Mouse (Mus musculus) adrenal gland, postnatal 4 days (tissue): ENCODE results near the gene Gm20388. TPM values are rescaled to one million over a fixed set of nuclear protein-coding genes. Genes with fewer than 3 reads are reported as not detected.

ENCODE experiments used
- DNase-seq, 2 experiments: peaks; one replicate each; pipeline ENCODE4 v3.0.0; 2021 to 2022; ENCODE audit warnings: low spot score in 2 of 2, mixed read lengths in 2 of 2
- total RNA-seq, 2 experiments: library from RNA; stranded (reverse); gene quantifications; 2 replicates each; pipeline ENCODE4 v1.2.3; 2021

The Gm20388 gene
- total RNA-seq, 2 experiments from 2014 or later = 8.8 TPM; not detected in 1

DNA sequence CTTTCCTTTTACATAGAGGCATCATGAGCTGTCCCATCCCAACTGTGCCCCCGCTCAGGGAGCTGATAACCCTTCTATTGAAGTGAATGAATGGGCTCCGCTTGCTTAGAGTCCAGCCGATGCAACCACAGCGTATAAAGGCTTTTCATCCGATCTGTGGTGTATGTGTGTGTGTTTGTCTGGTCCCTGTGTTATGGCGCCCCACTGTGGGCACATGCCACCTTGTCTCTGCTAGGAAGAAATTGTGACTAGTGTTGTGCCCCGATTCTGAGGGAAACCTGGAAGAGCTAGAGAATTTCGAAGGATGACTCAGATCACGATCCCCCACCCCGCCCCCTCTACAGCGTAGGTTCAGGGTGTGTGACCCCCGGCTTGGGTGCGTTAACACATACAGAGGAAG is 3442.1 kb downstream of the Gm20388 start:
- DNase-seq = peak in 1 of 2 experiments; percentile 36

- DNase-seq = no peak
Observed at GRCm38 (mm10) chr8:123353216-123353615, 3442.6 kb downstream of the Gm20388 start.

DNA sequence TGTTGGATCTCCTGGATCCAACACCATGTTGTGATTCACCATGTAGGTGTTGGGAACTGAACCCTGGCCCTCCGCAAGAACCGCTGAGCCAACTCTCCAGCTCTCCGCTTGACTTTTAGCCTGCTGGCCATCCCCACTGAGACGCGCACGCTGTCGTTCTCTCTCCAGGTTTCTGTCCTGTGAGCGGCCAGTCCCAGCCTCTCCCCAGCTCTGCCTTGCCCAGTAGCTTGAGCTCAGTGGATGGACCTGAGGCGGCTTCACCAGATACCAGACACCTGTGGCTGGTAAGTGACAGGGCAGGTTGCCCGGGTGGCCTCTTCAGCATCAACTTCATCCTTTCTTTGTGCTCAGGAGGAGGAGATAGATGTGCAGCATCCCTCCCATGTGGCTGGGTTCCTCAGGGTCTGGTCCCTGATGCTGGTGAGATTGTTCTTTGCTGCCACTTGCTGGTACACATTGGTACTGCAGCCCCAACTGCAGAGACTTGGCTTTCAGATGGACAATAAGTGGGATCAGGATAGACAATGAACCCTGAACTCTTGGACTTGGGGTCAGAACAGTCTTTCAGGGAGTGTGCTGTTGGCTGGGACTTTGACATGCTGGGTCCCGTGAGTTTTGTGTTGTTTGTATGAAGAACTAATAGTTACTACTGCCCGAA is 3450.6 kb downstream of the Gm20388 start:
- DNase-seq = peak; percentile 36 to 61

- peak; percentile 87 to 94 for DNase-seq
Observed at GRCm38 (mm10) chr8:123373403-123374238, 3463.0 kb downstream of the Gm20388 start, which contains the start of gene Tcf25. Gene Tcf25 (plus strand): TSS chr8:123373753.

- DNase-seq = peak; percentile 88 to 91
Observed at GRCm38 (mm10) chr8:123374239-123374578, 3463.6 kb downstream of the Gm20388 start.

DNA sequence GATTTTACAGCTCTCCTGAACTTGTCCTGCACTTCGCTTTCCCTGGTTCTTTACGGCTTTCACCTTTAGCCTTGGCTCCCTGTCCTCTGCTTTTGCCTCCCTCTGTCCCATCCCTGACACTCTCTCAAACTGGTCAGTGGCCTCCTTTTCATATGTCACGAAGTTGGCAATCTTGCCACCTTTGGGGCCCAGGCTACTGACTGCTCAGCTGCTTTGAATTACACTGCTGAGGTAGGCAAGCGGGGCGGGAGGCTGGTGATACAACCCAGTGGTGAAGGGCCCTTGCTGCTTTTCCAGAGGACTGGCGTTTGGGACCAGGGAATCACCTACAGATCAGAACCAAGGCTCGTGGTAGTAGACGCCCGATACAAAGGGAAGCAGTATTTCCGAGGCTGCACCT is 3465.1 kb downstream of the Gm20388 start:
- no peak for DNase-seq

DNA sequence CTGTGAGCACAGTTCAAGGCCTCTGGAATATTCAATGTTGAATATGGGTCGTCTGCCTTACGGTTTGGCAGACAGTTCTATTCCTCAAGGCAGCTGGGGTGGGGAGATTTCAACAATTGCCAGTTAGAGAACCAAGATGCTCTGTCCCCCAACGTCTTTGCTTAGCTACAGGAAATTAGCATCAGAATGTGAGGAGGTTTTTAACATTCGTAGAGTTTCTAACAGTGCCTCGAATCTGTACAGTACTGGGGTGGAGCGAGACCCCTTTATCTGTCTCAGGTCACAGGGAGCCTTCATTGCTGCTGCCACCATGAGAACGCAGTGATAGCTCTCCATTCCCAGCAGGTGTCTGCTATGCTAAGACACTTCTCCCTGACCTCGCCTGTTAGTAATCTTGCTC is 3465.5 kb downstream of the Gm20388 start:
- DNase-seq = no peak

DNA sequence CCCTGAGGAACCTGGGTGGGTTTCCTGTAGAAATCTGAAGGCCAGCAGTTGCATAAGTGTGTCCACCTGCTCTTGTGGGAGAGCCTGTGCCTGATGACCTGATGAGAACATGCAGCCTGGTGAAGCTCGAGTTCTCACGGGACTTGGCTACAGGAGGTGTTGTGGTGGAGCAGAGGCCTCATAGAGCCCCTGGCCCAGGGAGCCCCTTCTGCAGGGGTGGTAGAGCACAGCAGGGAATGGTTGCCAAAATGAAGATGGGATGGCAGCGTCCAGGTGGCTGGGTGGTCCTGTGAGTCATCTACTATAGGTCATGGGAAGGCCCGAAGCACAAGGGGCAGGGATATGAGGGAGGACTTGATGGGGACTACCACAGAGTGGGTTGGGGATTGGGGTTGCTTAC is 3471.1 kb downstream of the Gm20388 start:
- DNase-seq = no peak

GRCm38 (mm10) chr8:123382516-123382915 is 3471.9 kb downstream of the Gm20388 start:
- no peak for DNase-seq

GRCm38 (mm10) chr8:123384883-123385540 is 3474.4 kb downstream of the Gm20388 start:
- no peak for DNase-seq

DNA sequence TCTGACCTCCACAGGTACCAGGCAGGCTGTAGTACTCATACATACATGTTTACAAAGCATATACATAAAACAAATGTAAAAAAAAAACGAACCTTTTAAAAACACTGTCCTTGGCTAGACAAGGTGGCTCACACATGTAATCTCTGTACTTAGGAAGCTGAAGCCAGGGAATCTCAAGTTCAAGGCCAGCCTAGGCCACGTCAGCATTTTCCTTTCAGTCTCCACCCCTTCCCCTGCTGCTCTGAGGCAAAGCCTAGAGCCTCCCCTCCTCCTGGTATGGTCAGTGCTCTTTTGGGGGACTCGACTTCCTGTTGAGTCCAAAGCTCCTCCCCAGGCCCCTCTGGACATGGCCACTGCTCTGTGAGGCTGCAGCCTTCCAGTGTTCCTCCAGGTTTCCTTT is 3476.4 kb downstream of the Gm20388 start:
- no peak for DNase-seq

DNA sequence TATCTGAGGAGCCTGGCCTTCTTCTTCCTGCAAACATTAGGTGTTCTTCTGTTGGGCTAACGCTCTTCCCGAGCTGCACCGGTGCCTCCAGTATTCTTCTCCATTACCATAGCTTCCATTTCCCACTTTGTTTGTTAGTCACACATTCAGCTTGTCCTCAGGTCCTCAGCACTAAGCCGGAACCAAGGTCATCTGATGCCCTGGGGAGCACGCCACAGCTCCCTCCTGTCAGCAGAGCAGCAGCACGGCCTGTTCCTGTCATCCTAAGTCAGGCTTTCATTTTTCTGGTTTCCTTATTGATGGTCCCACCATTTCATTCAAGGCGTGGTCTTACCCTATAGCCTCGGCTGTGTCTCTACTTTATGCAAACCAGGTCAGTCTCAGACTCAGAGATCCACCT is 3477.2 kb downstream of the Gm20388 start:
- no peak for DNase-seq

- no peak for DNase-seq
Observed at GRCm38 (mm10) chr8:123389026-123389425, 3478.4 kb downstream of the Gm20388 start.

GRCm38 (mm10) chr8:123398308-123398707 is 3487.7 kb downstream of the Gm20388 start:
- no peak for DNase-seq

DNA sequence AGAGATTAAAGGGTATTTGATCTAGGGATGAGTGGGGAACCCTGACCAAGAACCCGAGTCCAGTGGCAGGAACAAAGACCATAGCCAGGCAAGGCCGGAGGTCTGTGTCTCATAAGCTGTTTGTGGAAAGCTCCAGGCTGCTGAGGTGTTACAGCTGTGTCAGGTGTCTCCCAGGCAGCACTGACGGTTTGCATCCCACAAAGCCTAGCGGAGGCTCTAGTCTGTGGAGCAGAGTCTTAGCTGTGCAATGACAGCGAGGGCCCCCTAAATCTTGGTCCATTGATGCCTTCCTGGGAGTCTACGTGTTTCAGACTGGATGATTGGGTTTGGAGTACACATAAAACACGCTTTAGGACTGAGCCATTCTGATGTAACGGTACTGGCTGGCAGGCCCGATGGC is 3491.3 kb downstream of the Gm20388 start:
- DNase-seq = no peak

- DNase-seq = no peak
Observed at GRCm38 (mm10) chr8:123402730-123403326, 3492.2 kb downstream of the Gm20388 start.

DNA sequence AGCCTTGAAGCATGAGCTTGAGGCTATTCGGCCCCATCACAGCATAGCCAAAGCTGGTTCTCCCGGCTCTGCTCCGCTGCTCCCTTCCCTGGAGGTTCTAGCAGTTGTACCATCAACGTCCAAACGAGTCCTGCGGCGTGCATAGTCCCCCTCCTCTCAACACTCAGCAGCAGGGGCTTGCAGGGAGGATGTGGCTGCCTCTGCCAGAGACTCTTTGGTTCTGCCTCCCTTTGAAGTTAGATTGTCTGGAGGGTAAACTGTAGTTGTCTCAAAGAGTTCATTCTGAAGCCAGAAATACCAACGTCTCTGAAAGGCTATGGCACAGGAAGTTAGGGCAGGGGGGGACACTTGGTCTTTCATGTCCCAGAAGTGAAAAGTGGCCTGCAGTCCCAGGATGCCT is 3493.9 kb downstream of the Gm20388 start:
- DNase-seq = no peak

DNA sequence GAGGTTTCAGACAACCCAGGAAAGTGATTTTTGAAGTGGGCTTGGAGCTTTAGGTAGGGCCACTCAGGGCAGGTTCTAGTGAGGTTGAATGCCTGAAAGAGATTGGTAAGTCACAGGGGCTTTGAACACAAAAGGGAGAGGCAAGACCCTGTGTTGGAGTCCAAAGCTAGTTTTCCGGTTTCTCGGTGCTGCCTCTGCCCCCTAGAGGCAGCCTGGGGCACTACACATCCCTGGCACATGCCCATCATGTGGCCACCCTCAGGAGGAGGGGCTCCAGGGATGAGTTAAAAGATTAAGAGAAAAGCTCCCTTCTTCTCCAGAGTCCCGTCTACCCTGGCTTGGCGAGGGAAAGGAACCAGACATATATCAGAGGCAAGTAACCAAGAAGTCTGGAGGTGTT is 3496.1 kb downstream of the Gm20388 start, which contains the start of gene Mc1r:
TSS of gene Mc1r (plus strand) at position 322 of the 400 bp plus-strand sequence.
- DNase-seq = peak; percentile 42 to 44

- no peak for DNase-seq
Observed at GRCm38 (mm10) chr8:123407612-123408011, 3497.0 kb downstream of the Gm20388 start.

DNA sequence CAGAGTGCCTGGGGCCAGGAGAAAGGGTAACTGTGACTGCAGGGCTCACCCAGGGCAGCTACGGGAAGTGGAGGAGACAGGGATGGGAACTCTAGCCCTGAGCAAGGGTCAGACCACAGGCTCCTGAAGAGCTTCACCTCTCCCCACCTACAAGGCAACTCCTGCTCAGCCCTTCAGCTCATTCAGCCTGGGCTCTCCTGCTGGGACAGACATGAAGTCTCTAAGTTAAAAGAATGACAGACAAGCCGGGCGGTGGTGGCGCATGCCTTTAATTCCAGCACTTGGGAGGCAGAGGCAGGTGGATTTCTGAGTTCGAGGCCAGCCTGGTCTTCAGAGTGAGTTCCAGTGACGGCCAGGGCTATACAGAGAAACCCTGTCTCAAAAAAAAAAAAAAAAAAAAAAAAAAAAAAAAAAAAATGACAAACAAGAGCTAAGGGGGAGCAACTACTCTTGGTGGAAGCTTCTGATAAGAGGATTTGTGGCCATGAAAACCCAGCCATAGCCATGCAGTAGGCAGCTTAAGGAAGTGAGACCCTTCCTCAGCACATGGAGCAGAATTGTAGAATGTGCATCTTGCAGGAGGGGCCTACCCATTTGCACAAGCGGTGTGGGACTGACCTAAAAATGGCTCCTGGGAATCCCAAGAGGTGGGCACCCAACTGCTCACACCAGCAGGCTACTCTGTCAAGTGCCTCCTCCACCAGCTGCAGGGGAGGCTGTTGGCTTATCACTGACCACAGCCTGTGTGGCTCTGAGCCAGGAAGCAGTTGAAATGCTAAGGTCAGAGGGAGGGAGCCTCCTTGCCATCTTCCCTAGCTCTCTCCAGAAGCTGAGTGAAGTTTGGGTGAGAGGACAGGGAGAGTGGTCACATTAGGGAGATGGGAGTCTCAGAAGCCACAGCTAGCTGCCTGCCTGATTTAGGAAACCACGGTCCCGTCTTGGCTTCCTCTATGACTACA is 3498.2 kb downstream of the Gm20388 start:
- peak in 1 of 2 experiments; percentile 43 for DNase-seq
